Mouse (Mus musculus): ENCODE data around the gene Rad51b.

Gene Rad51b

GRCm38 (mm10) chr12:79850021-79850420 is 552.9 kb downstream of the Rad51b start:
- DNase-seq: no peak

- no peak for DNase-seq
Measured at GRCm38 (mm10) chr12:79851898-79852297, 554.8 kb downstream of the Rad51b start.

GRCm38 (mm10) chr12:79852606-79853005 is 555.5 kb downstream of the Rad51b start:
- no peak for DNase-seq

- DNase-seq: no peak
Measured at GRCm38 (mm10) chr12:79853901-79854490, 556.9 kb downstream of the Rad51b start.

- no peak for DNase-seq
Measured at GRCm38 (mm10) chr12:79854507-79854906, 557.4 kb downstream of the Rad51b start.

GRCm38 (mm10) chr12:79856116-79856909 is 559.2 kb downstream of the Rad51b start:
- no peak for DNase-seq

- no peak for DNase-seq
Measured at GRCm38 (mm10) chr12:79857704-79858103, 560.6 kb downstream of the Rad51b start.

GRCm38 (mm10) chr12:79858336-79858735 is 561.3 kb downstream of the Rad51b start:
- DNase-seq: no peak

- no peak for DNase-seq
Measured at GRCm38 (mm10) chr12:79859354-79860247, 562.5 kb downstream of the Rad51b start.

- DNase-seq: no peak
Measured at GRCm38 (mm10) chr12:79860248-79860555, 563.1 kb downstream of the Rad51b start.

All from thymus, adult 18-20 months (tissue).